Mouse (Mus musculus) right cerebral cortex, postnatal 25 days (tissue): ENCODE results near the gene H2-M10.1.
A peak's percentile ranks its signal among the peaks of the same experiment; 100 is the strongest.
"Not testable (repeated sequence)": the region's sequence is repeated elsewhere in the genome, so short reads cannot be mapped to it uniquely, and the experiment has no call there.

Source experiments
- DNase-seq: peaks from one replicate; pipeline ENCODE4 v3.0.0; 2022

H2-M10.1 gene

GRCm38 (mm10) chr17:36326055-36326454 is at the start of gene H2-M10.1:
TSS of gene H2-M10.1 (minus strand) at chr17:36326155.
- no peak for DNase-seq

GRCm38 (mm10) chr17:36368317-36368716 is 42.4 kb upstream of the H2-M10.1 start, which contains the start of gene H2-M10.3:
TSS of gene H2-M10.3 (minus strand) at chr17:36368417.
- DNase-seq: not testable (repeated sequence)

- not testable (repeated sequence) for DNase-seq
Measured at GRCm38 (mm10) chr17:36362404-36362803, 36.4 kb upstream of the H2-M10.1 start.

GRCm38 (mm10) chr17:36357512-36357911 is 31.6 kb upstream of the H2-M10.1 start:
- DNase-seq: peak; percentile 31

GRCm38 (mm10) chr17:36355763-36356162 is 29.8 kb upstream of the H2-M10.1 start:
- DNase-seq: no peak

GRCm38 (mm10) chr17:36355343-36355742 is 29.4 kb upstream of the H2-M10.1 start:
- peak; percentile 58 for DNase-seq

- no peak for DNase-seq
Measured at GRCm38 (mm10) chr17:36315689-36316253, 10.2 kb downstream of the H2-M10.1 start.

GRCm38 (mm10) chr17:36315041-36315688 is 10.8 kb downstream of the H2-M10.1 start:
- peak; percentile 76 for DNase-seq

GRCm38 (mm10) chr17:36314511-36314910 is 11.4 kb downstream of the H2-M10.1 start:
- DNase-seq: peak; percentile 10

GRCm38 (mm10) chr17:36309293-36309692 is 16.7 kb downstream of the H2-M10.1 start:
- DNase-seq: no peak

- DNase-seq: peak; percentile 56
Measured at GRCm38 (mm10) chr17:36308855-36309254, 17.1 kb downstream of the H2-M10.1 start.

GRCm38 (mm10) chr17:36286390-36286789 is 39.6 kb downstream of the H2-M10.1 start, which contains the start of gene H2-M10.2:
TSS of gene H2-M10.2 (minus strand) at chr17:36286490.
- DNase-seq: no peak

- DNase-seq: no peak
Measured at GRCm38 (mm10) chr17:36281521-36282245, 44.3 kb downstream of the H2-M10.1 start.

- DNase-seq: no peak
Measured at GRCm38 (mm10) chr17:36274776-36275175, 51.2 kb downstream of the H2-M10.1 start.

GRCm38 (mm10) chr17:36273796-36274195 is 52.2 kb downstream of the H2-M10.1 start:
- DNase-seq: no peak
